ENCODE assay signal across 14 mouse cellular contexts in the genomic region with DNA sequence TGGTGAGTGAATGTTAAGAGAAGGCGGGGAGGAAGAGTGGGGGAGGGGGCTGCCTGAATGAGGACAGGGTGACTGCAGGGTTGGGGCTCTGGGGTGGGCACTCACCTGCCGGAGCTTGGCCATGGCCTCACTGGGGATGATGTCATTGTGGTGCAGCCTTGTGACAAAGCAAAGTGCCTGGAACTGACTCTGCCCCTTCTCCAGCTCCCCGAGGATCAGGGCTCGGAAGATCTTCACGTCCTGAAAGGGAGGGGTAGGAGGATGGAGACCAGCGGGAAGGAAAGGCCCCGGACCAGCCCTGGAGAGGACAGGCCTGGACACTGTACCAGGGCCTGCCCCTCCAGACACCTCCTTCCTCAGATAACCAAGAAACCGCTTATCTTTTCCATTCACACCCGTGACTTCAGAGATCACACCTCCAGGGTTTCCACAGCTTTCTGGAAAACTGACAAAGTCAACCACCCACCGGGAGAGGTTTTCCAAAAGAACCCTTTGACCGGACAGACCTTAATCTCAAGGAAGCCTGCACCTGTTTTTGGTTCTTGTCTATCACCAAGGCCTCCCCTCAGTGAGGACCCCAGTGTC. TPM values are rescaled to one million over a fixed set of nuclear protein-coding genes. Genes with fewer than 3 reads are reported as not detected.
DNase-seq lines count a peak whose midpoint lies in the region; ATAC-seq and TF ChIP-seq lines count a peak whose summit lies in the region.
"Had no signal": no experiment of that assay in that cellular context is flagged by ENCODE, and none has a peak within 500 bp of the region (broad histone marks: within the 10 kb centered on the region; RNA-seq: fewer than 3 reads in every experiment).

No protein-coding gene starts in this region.

- H3K9ac ChIP-seq in hindbrain, embryonic 13.5 days = no peak overlapping the region
- peak overlapping the region; percentile 8; the same call in 1 of the 2 replicates for H3K9ac ChIP-seq in intestine, embryonic 16.5 days (ENCODE audit: low read depth, low read length)
- peak overlapping the region; percentile 34 for H3K9ac ChIP-seq in liver, embryonic 16.5 days (ENCODE audit: low read depth, low read length)
- H3K9ac ChIP-seq in midbrain, postnatal 0 days (replicated peaks; ENCODE audit: low read length, poor library complexity, severe bottlenecking) = no peak overlapping the region
- H3K9ac ChIP-seq: forebrain, embryonic 13.5 days had no signal

- 55% methylated on average over 11 of the region's 11 CpGs for WGBS in hindbrain, embryonic 10.5 days
- 57% methylated on average over 11 of the region's 11 CpGs for WGBS in hindbrain, embryonic 13.5 days
- 62% methylated on average over 11 of the region's 11 CpGs for whole genome bisulfite sequencing in embryonic facial prominence, embryonic 10.5 days
- 49% methylated on average over 11 of the region's 11 CpGs for WGBS in intestine, embryonic 16.5 days
- 29% methylated on average over 11 of the region's 11 CpGs for WGBS in liver, embryonic 16.5 days (ENCODE audit: insufficient replicate concordance)
- WGBS in midbrain, postnatal 0 days = 55% methylated on average over 11 of the region's 11 CpGs

- no peak for ATAC-seq in hindbrain, embryonic 13.5 days (ENCODE audit: low FRiP score)
- ATAC-seq in intestine, embryonic 16.5 days = no peak
- peak; percentile 81 for ATAC-seq in liver, embryonic 16.5 days (ENCODE audit: low read depth)
- ATAC-seq in midbrain, postnatal 0 days (ENCODE audit: low FRiP score) = no peak
- ATAC-seq: forebrain, embryonic 13.5 days had no signal

- peaks cover 30% of the 10 kb centered on the region for H3K4me1 ChIP-seq in hindbrain, embryonic 10.5 days (replicated peaks)
- peaks cover 9% of the 10 kb centered on the region for H3K4me1 ChIP-seq in hindbrain, embryonic 13.5 days (replicated peaks)
- H3K4me1 ChIP-seq in embryonic facial prominence, embryonic 10.5 days = peaks cover 46% of the 10 kb centered on the region
- H3K4me1 ChIP-seq in intestine, embryonic 16.5 days (ENCODE audit: control insufficient read depth, insufficient read depth, low read length) = peaks cover 51% of the 10 kb centered on the region
- peaks cover 42% of the 10 kb centered on the region for H3K4me1 ChIP-seq in liver, embryonic 16.5 days (ENCODE audit: control insufficient read depth, low read depth, low read length)
- H3K4me1 ChIP-seq in midbrain, postnatal 0 days (ENCODE audit: insufficient read depth, low read length) = no peaks in the 10 kb centered on the region

- peaks cover 6% of the 10 kb centered on the region; the same call in 1 of the 2 replicates for H3K36me3 ChIP-seq in hindbrain, embryonic 10.5 days
- no peaks in the 10 kb centered on the region for H3K36me3 ChIP-seq in hindbrain, embryonic 13.5 days
- peaks cover 85% of the 10 kb centered on the region for H3K36me3 ChIP-seq in embryonic facial prominence, embryonic 10.5 days (replicated peaks)
- H3K36me3 ChIP-seq in intestine, embryonic 16.5 days (ENCODE audit: control insufficient read depth, insufficient read depth, low read length) = no peaks in the 10 kb centered on the region
- peaks cover 19% of the 10 kb centered on the region for H3K36me3 ChIP-seq in liver, embryonic 16.5 days (ENCODE audit: control insufficient read depth, insufficient read depth)
- no peaks in the 10 kb centered on the region for H3K36me3 ChIP-seq in midbrain, postnatal 0 days (ENCODE audit: insufficient read depth, low read length)

- TF ChIP-seq CTCF in midbrain, postnatal 0 days (IDR thresholded peaks at IDR 0.05) = no peak

- no peak overlapping the region for H3K4me3 ChIP-seq in hindbrain, embryonic 10.5 days
- no peak overlapping the region for H3K4me3 ChIP-seq in hindbrain, embryonic 13.5 days
- H3K4me3 ChIP-seq in embryonic facial prominence, embryonic 10.5 days = no peak overlapping the region
- H3K4me3 ChIP-seq in intestine, embryonic 16.5 days (ENCODE audit: low read length) = no peak overlapping the region
- peak overlapping the region; percentile 30 for H3K4me3 ChIP-seq in liver, embryonic 16.5 days (ENCODE audit: low read depth, low read length)
- H3K4me3 ChIP-seq in midbrain, postnatal 0 days (ENCODE audit: low read depth, low read length) = no peak overlapping the region
- H3K4me3 ChIP-seq: forebrain, embryonic 13.5 days had no signal

- no peaks in the 10 kb centered on the region for H3K9me3 ChIP-seq in hindbrain, embryonic 10.5 days
- no peaks in the 10 kb centered on the region for H3K9me3 ChIP-seq in hindbrain, embryonic 13.5 days
- no peaks in the 10 kb centered on the region for H3K9me3 ChIP-seq in embryonic facial prominence, embryonic 10.5 days
- H3K9me3 ChIP-seq in intestine, embryonic 16.5 days (ENCODE audit: control insufficient read depth, low read length) = no peaks in the 10 kb centered on the region
- H3K9me3 ChIP-seq in liver, embryonic 16.5 days (replicated peaks; ENCODE audit: control insufficient read depth, low read length) = no peaks in the 10 kb centered on the region
- no peaks in the 10 kb centered on the region for H3K9me3 ChIP-seq in midbrain, postnatal 0 days (ENCODE audit: low read length)
- H3K9me3 ChIP-seq: forebrain, embryonic 13.5 days had no signal

- no peak for DNase-seq in hindbrain, embryonic 10.5 days (ENCODE audit: low spot score)
- no peak for DNase-seq in embryonic facial prominence, embryonic 10.5 days (ENCODE audit: low spot score)
- no peak for DNase-seq in left cerebral cortex, postnatal 10 days (ENCODE audit: extremely low spot score in 1 of 2, low spot score in 2 of 2)
- no peak for DNase-seq in thymus, postnatal 0 days (ENCODE audit: low spot score)
- no peak for DNase-seq in midbrain, postnatal 0 days (ENCODE audit: low spot score)
- DNase-seq: cerebellum, adult 9-10 months; kidney, postnatal 14 days; right cerebral cortex, postnatal 4 days; thymus, postnatal 25 days had no signal

- no peaks in the 10 kb centered on the region; the same call in 1 of the 2 replicates for H3K27me3 ChIP-seq in hindbrain, embryonic 10.5 days (ENCODE audit: insufficient read depth, poor library complexity, severe bottlenecking)
- H3K27me3 ChIP-seq in hindbrain, embryonic 13.5 days = peaks cover 13% of the 10 kb centered on the region; the same call in 1 of the 2 replicates
- no peaks in the 10 kb centered on the region for H3K27me3 ChIP-seq in embryonic facial prominence, embryonic 10.5 days (replicated peaks; ENCODE audit: low read depth, poor library complexity, severe bottlenecking)
- no peaks in the 10 kb centered on the region for H3K27me3 ChIP-seq in intestine, embryonic 16.5 days (replicated peaks; ENCODE audit: control insufficient read depth, insufficient read depth, low read length)
- H3K27me3 ChIP-seq in liver, embryonic 16.5 days (ENCODE audit: control insufficient read depth, insufficient read depth, low read depth, low read length) = no peaks in the 10 kb centered on the region
- no peaks in the 10 kb centered on the region for H3K27me3 ChIP-seq in midbrain, postnatal 0 days (ENCODE audit: insufficient read depth, low read length)
- H3K27me3 ChIP-seq: forebrain, embryonic 13.5 days had no signal

- H3K4me2 ChIP-seq in hindbrain, embryonic 13.5 days = no peak overlapping the region
- H3K4me2 ChIP-seq in intestine, embryonic 16.5 days (ENCODE audit: low read depth, low read length) = no peak overlapping the region; the same call in 1 of the 2 replicates
- H3K4me2 ChIP-seq in liver, embryonic 16.5 days (ENCODE audit: low read depth, low read length) = peak overlapping the region; percentile 45
- H3K4me2 ChIP-seq in midbrain, postnatal 0 days (ENCODE audit: low read depth, low read length, poor library complexity, severe bottlenecking) = no peak overlapping the region
- H3K4me2 ChIP-seq: forebrain, embryonic 13.5 days had no signal

- peak overlapping the region; percentile 60; the same call in 1 of the 2 replicates for H3K27ac ChIP-seq in hindbrain, embryonic 10.5 days
- no peak overlapping the region for H3K27ac ChIP-seq in hindbrain, embryonic 13.5 days
- H3K27ac ChIP-seq in embryonic facial prominence, embryonic 10.5 days (replicated peaks) = peak overlapping the region; percentile 51
- H3K27ac ChIP-seq in intestine, embryonic 16.5 days (ENCODE audit: low read length) = peak overlapping the region; percentile 96; the same call in 1 of the 2 replicates
- H3K27ac ChIP-seq in liver, embryonic 16.5 days (ENCODE audit: low read length) = peak overlapping the region; percentile 52
- H3K27ac ChIP-seq in midbrain, postnatal 0 days (ENCODE audit: low read depth, low read length) = no peak overlapping the region
- H3K27ac ChIP-seq: forebrain, embryonic 13.5 days; macrophage had no signal

- intact Hi-C loops in left cerebral cortex, postnatal 10 days (cut with DNase I) = loop anchor here (10.0 kb wide), 1 partner anchor 750 kb away; no protein-coding TSS in a partner anchor

RNA-seq across cellular contexts. Expression of a gene that starts 14.7 kb away (rescaled TPM):
- 0.09 TPM in 1 of 2 replicates, not detected in the other for polyA plus RNA-seq in hindbrain, embryonic 10.5 days (2016; fragmentation: Nextera tagmentation; extraction: Ambion mirVana)
- polyA plus RNA-seq in hindbrain, embryonic 13.5 days (2015; fragmentation: Nextera tagmentation; extraction: Ambion mirVana) = 0.12 TPM in 1 of 2 replicates, not detected in the other
- not detected in 2 replicates for polyA plus RNA-seq in embryonic facial prominence, embryonic 10.5 days (2016; fragmentation: Nextera tagmentation; extraction: Ambion mirVana)
- polyA plus RNA-seq in intestine, embryonic 16.5 days (2015; fragmentation: Nextera tagmentation; extraction: Ambion mirVana) = 0.24 and 0.34 TPM in 2 replicates
- polyA plus RNA-seq in liver, embryonic 16.5 days (2015; fragmentation: Nextera tagmentation; extraction: Ambion mirVana) = 0.07 TPM in 1 of 2 replicates, not detected in the other
- not detected for total RNA-seq in left cerebral cortex, postnatal 10 days (2021)
- polyA plus RNA-seq in thymus, postnatal 0 days (2015; fragmentation: Nextera tagmentation; extraction: Ambion mirVana) = 1.9 and 2.4 TPM in 2 replicates
- total RNA-seq in midbrain, postnatal 0 days (2014; rRNA removed) = 0.16 TPM in 1 of 2 replicates, not detected in the other
- not detected in 2 replicates for polyA plus RNA-seq in midbrain, postnatal 0 days (2015; fragmentation: Nextera tagmentation; extraction: Ambion mirVana)
- polyA plus RNA-seq: forebrain, embryonic 13.5 days; macrophage had no signal

RNA-seq across cellular contexts. Expression of a gene that starts 14.8 kb away (rescaled TPM):
- polyA plus RNA-seq in hindbrain, embryonic 10.5 days (2016; fragmentation: Nextera tagmentation; extraction: Ambion mirVana) = 34.9 and 43.0 TPM in 2 replicates
- 11.3 and 12.6 TPM in 2 replicates for polyA plus RNA-seq in hindbrain, embryonic 13.5 days (2015; fragmentation: Nextera tagmentation; extraction: Ambion mirVana)
- polyA plus RNA-seq in embryonic facial prominence, embryonic 10.5 days (2016; fragmentation: Nextera tagmentation; extraction: Ambion mirVana) = 55.2 and 57.0 TPM in 2 replicates
- polyA plus RNA-seq in intestine, embryonic 16.5 days (2015; fragmentation: Nextera tagmentation; extraction: Ambion mirVana) = 11.8 and 44.1 TPM in 2 replicates
- polyA plus RNA-seq in liver, embryonic 16.5 days (2015; fragmentation: Nextera tagmentation; extraction: Ambion mirVana) = 24.4 and 29.0 TPM in 2 replicates
- total RNA-seq in left cerebral cortex, postnatal 10 days (2021) = 1 to 10 TPM; 8.1 to 9.6 TPM
- 11.7 and 12.6 TPM in 2 replicates for polyA plus RNA-seq in thymus, postnatal 0 days (2015; fragmentation: Nextera tagmentation; extraction: Ambion mirVana)
- total RNA-seq in midbrain, postnatal 0 days (2014; rRNA removed) = 4.7 and 4.9 TPM in 2 replicates
- 4.5 and 4.7 TPM in 2 replicates for polyA plus RNA-seq in midbrain, postnatal 0 days (2015; fragmentation: Nextera tagmentation; extraction: Ambion mirVana)

Comparison
In these comparisons a context has a peak if more than half of its experiments do, and no peak if none do; other contexts are left out.
1. H3K27ac ChIP-seq: peak in hindbrain, embryonic 10.5 days (single experiment), embryonic facial prominence, embryonic 10.5 days (single experiment), intestine, embryonic 16.5 days (single experiment) and liver, embryonic 16.5 days (single experiment); none in hindbrain, embryonic 13.5 days (single experiment) and midbrain, postnatal 0 days (single experiment).
2. H3K9ac ChIP-seq: peak in intestine, embryonic 16.5 days (single experiment) and liver, embryonic 16.5 days (single experiment); none in hindbrain, embryonic 13.5 days (single experiment) and midbrain, postnatal 0 days (single experiment).